14 mouse cellular contexts compared by ENCODE assay signal in genomic region chr16:96624570-96625411, GRCm38 (mm10).
A peak's percentile ranks its signal among the peaks of the same experiment; 100 is the strongest.
DNase-seq lines count a peak whose midpoint lies in the region; ATAC-seq and TF ChIP-seq lines count a peak whose summit lies in the region.
"Had no signal": no experiment of that assay in that cellular context is flagged by ENCODE, and none has a peak within 500 bp of the region (broad histone marks: within the 10 kb centered on the region; RNA-seq: fewer than 3 reads in every experiment).

No protein-coding gene starts in this region.

- no peak overlapping the region for H3K4me2 ChIP-seq in intestine, embryonic 16.5 days (ENCODE audit: low read depth, low read length)
- H3K4me2 ChIP-seq in intestine, embryonic 15.5 days (replicated peaks): no peak overlapping the region
- peak overlapping the region; percentile 65 for H3K4me2 ChIP-seq in CH12.LX (ENCODE audit: insufficient read depth, low read depth, poor library complexity, severe bottlenecking)
- H3K4me2 ChIP-seq in forebrain, embryonic 14.5 days (ENCODE audit: low read length): no peak overlapping the region
- H3K4me2 ChIP-seq: embryonic facial prominence, embryonic 13.5 days had no signal

- H3K4me1 ChIP-seq in intestine, embryonic 16.5 days (ENCODE audit: control insufficient read depth, insufficient read depth, low read length): peaks cover 7% of the 10 kb centered on the region; the same call in 1 of the 2 replicates
- no peaks in the 10 kb centered on the region for H3K4me1 ChIP-seq in intestine, embryonic 15.5 days (replicated peaks)
- H3K4me1 ChIP-seq in CH12.LX (ENCODE audit: control insufficient read depth in 1 of 2, insufficient read depth in 2 of 2): peaks cover 25 to 63% of the 10 kb centered on the region in 2 experiments
- H3K4me1 ChIP-seq in forebrain, embryonic 14.5 days (ENCODE audit: control insufficient read depth, insufficient read depth, low read length): peaks cover 18% of the 10 kb centered on the region

- H3K79me2 ChIP-seq in CH12.LX (replicated peaks; ENCODE audit: control insufficient read depth, extremely low read depth, insufficient read depth, poor library complexity, severe bottlenecking): no peaks in the 10 kb centered on the region

- TF ChIP-seq CTCF in CH12.LX (conservative IDR thresholded peaks at IDR 0.05 in 1 of 2, IDR thresholded peaks at IDR 0.05 in 1 of 2; ENCODE audit: low read depth in 2 of 2, low read length in 2 of 2): no peak

- TF ChIP-seq EP300 in CH12.LX (IDR thresholded peaks at IDR 0.05; ENCODE audit: low read length): peak; percentile 82

- no peak; the same call in none of the 2 replicates for TF ChIP-seq RAD21 in CH12.LX (IDR thresholded peaks at IDR 0.05; ENCODE audit: low read depth, low read length)

- no peak overlapping the region for H3K27ac ChIP-seq in intestine, embryonic 16.5 days (ENCODE audit: low read length)
- no peak overlapping the region for H3K27ac ChIP-seq in intestine, embryonic 15.5 days
- H3K27ac ChIP-seq in CH12.LX (ENCODE audit: insufficient read depth, low read depth): peak overlapping the region; percentile 75
- peak overlapping the region; percentile 2; the same call in 1 of the 2 replicates for H3K27ac ChIP-seq in forebrain, embryonic 14.5 days (ENCODE audit: low read depth, low read length)
- H3K27ac ChIP-seq: embryonic facial prominence, embryonic 13.5 days had no signal

- H3K4me3 ChIP-seq in intestine, embryonic 16.5 days (ENCODE audit: low read length): no peak overlapping the region
- H3K4me3 ChIP-seq in intestine, embryonic 15.5 days (replicated peaks): no peak overlapping the region
- H3K4me3 ChIP-seq in CH12.LX (replicated peaks in 1 of 3; ENCODE audit: low read depth in 2 of 3, low read length in 2 of 3, poor library complexity in 1 of 3): no peak overlapping the region
- H3K4me3 ChIP-seq in forebrain, embryonic 14.5 days (ENCODE audit: low read depth, low read length): no peak overlapping the region
- H3K4me3 ChIP-seq: embryonic facial prominence, embryonic 13.5 days had no signal

- H3K9ac ChIP-seq in intestine, embryonic 16.5 days (ENCODE audit: low read depth, low read length): no peak overlapping the region
- H3K9ac ChIP-seq in intestine, embryonic 15.5 days: no peak overlapping the region
- H3K9ac ChIP-seq in CH12.LX (ENCODE audit: insufficient read depth, low read depth): peak overlapping the region; percentile 11; the same call in 1 of the 2 replicates
- no peak overlapping the region for H3K9ac ChIP-seq in forebrain, embryonic 14.5 days (ENCODE audit: low read length)
- H3K9ac ChIP-seq: embryonic facial prominence, embryonic 13.5 days had no signal

- no peaks in the 10 kb centered on the region for H3K27me3 ChIP-seq in intestine, embryonic 16.5 days (replicated peaks; ENCODE audit: control insufficient read depth, insufficient read depth, low read length)
- no peaks in the 10 kb centered on the region for H3K27me3 ChIP-seq in intestine, embryonic 15.5 days (replicated peaks)
- H3K27me3 ChIP-seq in CH12.LX (replicated peaks): no peaks in the 10 kb centered on the region
- no peaks in the 10 kb centered on the region for H3K27me3 ChIP-seq in forebrain, embryonic 14.5 days (replicated peaks; ENCODE audit: control insufficient read depth, insufficient read depth, low read length)
- H3K27me3 ChIP-seq: embryonic facial prominence, embryonic 13.5 days had no signal

- H3K9me3 ChIP-seq in intestine, embryonic 16.5 days (ENCODE audit: control insufficient read depth, low read length): no peaks in the 10 kb centered on the region
- H3K9me3 ChIP-seq in intestine, embryonic 15.5 days: no peaks in the 10 kb centered on the region
- H3K9me3 ChIP-seq in CH12.LX (replicated peaks; ENCODE audit: low read length): no peaks in the 10 kb centered on the region
- no peaks in the 10 kb centered on the region for H3K9me3 ChIP-seq in forebrain, embryonic 14.5 days (replicated peaks; ENCODE audit: control insufficient read depth, low read length)
- H3K9me3 ChIP-seq: embryonic facial prominence, embryonic 13.5 days had no signal

- peak; percentile 97 for DNase-seq in CH12.LX (ENCODE audit: extremely low read depth)
- DNase-seq in forebrain, embryonic 14.5 days (ENCODE audit: low spot score): peak; percentile 25
- DNase-seq in ovary, postnatal 36 days (ENCODE audit: low spot score): no peak
- no peak for DNase-seq in kidney, adult 8-10 months
- DNase-seq: adrenal gland, postnatal 36 days; cerebellum, adult 9-10 months; heart, adult 11 months; heart, postnatal 36 days; lung, adult 18-20 months had no signal

- H3K36me3 ChIP-seq in intestine, embryonic 16.5 days (ENCODE audit: control insufficient read depth, insufficient read depth, low read length): no peaks in the 10 kb centered on the region
- H3K36me3 ChIP-seq in intestine, embryonic 15.5 days: no peaks in the 10 kb centered on the region
- no peaks in the 10 kb centered on the region for H3K36me3 ChIP-seq in CH12.LX (replicated peaks in 1 of 2; ENCODE audit: control insufficient read depth in 1 of 2, insufficient read depth in 1 of 2, low read length in 1 of 2)
- no peaks in the 10 kb centered on the region for H3K36me3 ChIP-seq in forebrain, embryonic 14.5 days (ENCODE audit: control insufficient read depth, insufficient read depth, low read length)
- H3K36me3 ChIP-seq: embryonic facial prominence, embryonic 13.5 days had no signal

- peak; percentile 44; the same call in 1 of the 2 replicates for ATAC-seq in intestine, embryonic 16.5 days
- ATAC-seq in intestine, embryonic 15.5 days: no peak
- peak; percentile 33; the same call in 1 of the 2 replicates for ATAC-seq in forebrain, embryonic 14.5 days
- ATAC-seq in monocyte, adult 5-6 weeks (replicated peaks; ENCODE audit: insufficient number of reproducible peaks, low FRiP score, low TSS enrichment, poor library complexity, severe bottlenecking): peak; percentile 64
- no peak for ATAC-seq in inflammation-experienced regulatory T-cells, adult 6 months

- no peak; the same call in 1 of the 2 replicates for TF ChIP-seq POLR2A in CH12.LX (IDR thresholded peaks at IDR 0.05; ENCODE audit: low read depth, low read length)

- dilution Hi-C loops in CH12.LX (cut with MboI; ENCODE audit: extremely low pct_ligation_motif_present, extremely low pct_unique_long_range_greater_than_20kb, low sequenced_read_pairs): no loop called here

- 69% methylated on average over 7 of the region's 7 CpGs for WGBS in intestine, embryonic 16.5 days
- WGBS in intestine, embryonic 15.5 days: 74% methylated on average over 7 of the region's 7 CpGs
- 49% methylated on average over 7 of the region's 7 CpGs for WGBS in forebrain, embryonic 14.5 days

- in situ Hi-C loops in CH12.LX (cut with MboI; ENCODE audit: low pct_ligation_motif_present, low pct_unique_long_range_greater_than_20kb, low sequenced_read_pairs): no loop called here

TF ChIP-seq in CH12.LX, 34 proteins besides CTCF, POLR2A, EP300 and RAD21:
- TF ChIP-seq MAX (IDR thresholded peaks at IDR 0.05; ENCODE audit: low read length) (no peak), ELF1 (IDR thresholded peaks at IDR 0.05; ENCODE audit: low read depth, low read length) (peak; percentile 86), NRF1 (IDR thresholded peaks at IDR 0.05; ENCODE audit: low read depth, low read length) (0 out of 2 replicates have a peak, but pooled peaks have one; percentile 21), TCF12 (IDR thresholded peaks at IDR 0.05; ENCODE audit: low read depth, low read length) (peak; percentile 70), MAZ (IDR thresholded peaks at IDR 0.05; ENCODE audit: low read depth, low read length) (peak; percentile 52; the same call in 1 of the 2 replicates), IRF4 (IDR thresholded peaks at IDR 0.05; ENCODE audit: low read depth, low read length) (peak; percentile 66; the same call in 1 of the 2 replicates), ETS1 (conservative IDR thresholded peaks at IDR 0.05; ENCODE audit: low read depth, low read length) (peak; percentile 76; the same call in 1 of the 2 replicates), MEF2A (IDR thresholded peaks at IDR 0.05; ENCODE audit: borderline replicate concordance, low read depth, low read length) (peak; percentile 73), UBTF (IDR thresholded peaks at IDR 0.05; ENCODE audit: low read depth, low read length) (0 out of 2 replicates have a peak, but pooled peaks have one; percentile 59), JUN (IDR thresholded peaks at IDR 0.05; ENCODE audit: insufficient read depth, low read depth, low read length) (no peak), GABPA (IDR thresholded peaks at IDR 0.05; ENCODE audit: insufficient replicate concordance, low read depth, low read length) (no peak), POLR2AphosphoS2 (IDR thresholded peaks at IDR 0.05; ENCODE audit: low read depth, low read length) (no peak), HCFC1 (IDR thresholded peaks at IDR 0.05; ENCODE audit: low read depth, low read length) (peak; percentile 50; the same call in 1 of the 2 replicates), ZKSCAN1 (IDR thresholded peaks at IDR 0.05; ENCODE audit: borderline replicate concordance, low read depth, low read length) (no peak), TBP (conservative IDR thresholded peaks at IDR 0.05; ENCODE audit: low read depth, low read length) (0 out of 2 replicates have a peak, but pooled peaks have one; percentile 29), CHD2 (IDR thresholded peaks at IDR 0.05; ENCODE audit: low read length) (peak; percentile 74), USF1 (IDR thresholded peaks at IDR 0.05; ENCODE audit: low read depth, low read length) (no peak), KAT2A (IDR thresholded peaks at IDR 0.05; ENCODE audit: insufficient replicate concordance, low read length) (0 out of 2 replicates have a peak, but pooled peaks have one; percentile 36), RCOR1 (conservative IDR thresholded peaks at IDR 0.05; ENCODE audit: low read depth, low read length) (no peak; the same call in 1 of the 2 replicates), USF2 (conservative IDR thresholded peaks at IDR 0.05; ENCODE audit: low read depth, low read length) (no peak), MYC (IDR thresholded peaks at IDR 0.05; ENCODE audit: low read depth, low read length) (0 out of 2 replicates have a peak, but pooled peaks have one; percentile 43), SMC3 (IDR thresholded peaks at IDR 0.05; ENCODE audit: low read depth, low read length) (no peak; the same call in none of the 2 replicates), CHD1 (IDR thresholded peaks at IDR 0.05; ENCODE audit: low read depth, low read length) (peak; percentile 6; the same call in 1 of the 2 replicates), MAFK (IDR thresholded peaks at IDR 0.05; ENCODE audit: insufficient replicate concordance, low read length) (no peak), BHLHE40 (IDR thresholded peaks at IDR 0.05; ENCODE audit: low read depth, low read length) (peak; percentile 58)

Comparison
In these comparisons a context has a peak if more than half of its experiments do, and no peak if none do; other contexts are left out.
1. ATAC-seq: peak in intestine, embryonic 16.5 days (single experiment), forebrain, embryonic 14.5 days (single experiment) and monocyte, adult 5-6 weeks (single experiment); none in intestine, embryonic 15.5 days (single experiment) and inflammation-experienced regulatory T-cells, adult 6 months (single experiment).
2. H3K27ac ChIP-seq: peak in CH12.LX (single experiment) and forebrain, embryonic 14.5 days (single experiment); none in intestine, embryonic 16.5 days (single experiment) and intestine, embryonic 15.5 days (single experiment).
3. DNase-seq: peak in CH12.LX (single experiment) and forebrain, embryonic 14.5 days (single experiment); none in ovary, postnatal 36 days (single experiment) and kidney, adult 8-10 months (0 of 2).